29 mouse cellular contexts compared by ENCODE assay signal in genomic region chr15:9114131-9114530, GRCm38 (mm10). TPM values are rescaled to one million over a fixed set of nuclear protein-coding genes. Genes with fewer than 3 reads are reported as not detected.
DNase-seq lines count a peak whose midpoint lies in the region; ATAC-seq and TF ChIP-seq lines count a peak whose summit lies in the region.
"Had no signal": no experiment of that assay in that cellular context is flagged by ENCODE, and none has a peak within 500 bp of the region (broad histone marks: within the 10 kb centered on the region; RNA-seq: fewer than 3 reads in every experiment).

No protein-coding gene starts in this region.

- no peak for DNase-seq in neural tube, embryonic 10.5 days (ENCODE audit: extremely low spot score, low spot score)
- no peak for DNase-seq in kidney, adult 8-10 months
- DNase-seq in kidney, adult 18-20 months = no peak
- no peak for DNase-seq in limb, embryonic 10.5 days (ENCODE audit: low spot score)
- DNase-seq: adrenal gland, postnatal 25 days; cerebellum, adult 2 months; cerebellum, postnatal 14 days; gastrocnemius, adult 2 months; gastrocnemius, postnatal 36 days; heart, postnatal 36 days; kidney, postnatal 10 days; layer of hippocampus, postnatal 36 days; lung, adult 2 months; lung, postnatal 14 days; right cerebral cortex, adult 18-20 months; spleen, adult 18-20 months had no signal

- H3K4me2 ChIP-seq in neural tube, embryonic 14.5 days (ENCODE audit: low read depth, low read length) = no peak overlapping the region
- no peak overlapping the region for H3K4me2 ChIP-seq in intestine, postnatal 0 days (replicated peaks; ENCODE audit: low read depth)
- no peak overlapping the region for H3K4me2 ChIP-seq in liver, embryonic 15.5 days
- H3K4me2 ChIP-seq: heart, embryonic 15.5 days; hindbrain, embryonic 12.5 days; limb, embryonic 12.5 days; midbrain, embryonic 15.5 days had no signal

- H3K9me3 ChIP-seq in neural tube, embryonic 14.5 days (ENCODE audit: control insufficient read depth, low read length) = no peaks in the 10 kb centered on the region
- no peaks in the 10 kb centered on the region for H3K9me3 ChIP-seq in intestine, postnatal 0 days (ENCODE audit: control insufficient read depth)
- H3K9me3 ChIP-seq in liver, embryonic 15.5 days (replicated peaks) = no peaks in the 10 kb centered on the region
- H3K9me3 ChIP-seq in limb, embryonic 10.5 days (replicated peaks) = no peaks in the 10 kb centered on the region
- H3K9me3 ChIP-seq: heart, embryonic 10.5 days; heart, embryonic 15.5 days; hindbrain, embryonic 12.5 days; limb, embryonic 12.5 days; midbrain, embryonic 10.5 days; midbrain, embryonic 15.5 days had no signal

- WGBS in neural tube, embryonic 14.5 days = 88% methylated on average over 4 of the region's 4 CpGs
- WGBS in intestine, postnatal 0 days = 47% methylated on average over 4 of the region's 4 CpGs
- 86% methylated on average over 4 of the region's 4 CpGs for WGBS in liver, embryonic 15.5 days (ENCODE audit: insufficient replicate concordance)
- WGBS in limb, embryonic 10.5 days = 89% methylated on average over 4 of the region's 4 CpGs

- 0 out of 2 replicates have a peak, but pooled peaks have one; percentile 14 for ATAC-seq in neural tube, embryonic 14.5 days (ENCODE audit: low read depth)
- 0 out of 2 replicates have a peak, but pooled peaks have one; percentile 21 for ATAC-seq in intestine, postnatal 0 days
- peak; percentile 72 for ATAC-seq in liver, embryonic 15.5 days (ENCODE audit: insufficient read depth)
- ATAC-seq: CD4-positive, CD25-positive, alpha-beta regulatory T cell, adult 4 months; forebrain, embryonic 16.5 days; hindbrain, postnatal 0 days; midbrain, embryonic 15.5 days had no signal

- H3K9ac ChIP-seq in neural tube, embryonic 14.5 days (replicated peaks; ENCODE audit: low read depth, low read length) = no peak overlapping the region
- no peak overlapping the region for H3K9ac ChIP-seq in intestine, postnatal 0 days (ENCODE audit: low read depth, low read length)
- no peak overlapping the region for H3K9ac ChIP-seq in liver, embryonic 15.5 days
- H3K9ac ChIP-seq: heart, embryonic 15.5 days; hindbrain, embryonic 12.5 days; limb, embryonic 12.5 days; midbrain, embryonic 15.5 days had no signal

- H3K4me3 ChIP-seq in neural tube, embryonic 14.5 days (ENCODE audit: low read depth, low read length) = no peak overlapping the region
- no peak overlapping the region for H3K4me3 ChIP-seq in intestine, postnatal 0 days (ENCODE audit: low read depth, low read length)
- no peak overlapping the region for H3K4me3 ChIP-seq in liver, embryonic 15.5 days (replicated peaks)
- H3K4me3 ChIP-seq in limb, embryonic 10.5 days = no peak overlapping the region
- H3K4me3 ChIP-seq: erythroblast, embryonic 14.5 days; gastrocnemius, adult 2 months; heart, embryonic 10.5 days; heart, embryonic 15.5 days; hindbrain, embryonic 12.5 days; limb, embryonic 12.5 days; midbrain, embryonic 10.5 days; midbrain, embryonic 15.5 days had no signal

- no peak for TF ChIP-seq CTCF in intestine, postnatal 0 days (IDR thresholded peaks at IDR 0.05; ENCODE audit: low read depth)

- peaks cover 35% of the 10 kb centered on the region for H3K36me3 ChIP-seq in neural tube, embryonic 14.5 days (ENCODE audit: control insufficient read depth, insufficient read depth, low read length)
- peaks cover 45% of the 10 kb centered on the region for H3K36me3 ChIP-seq in intestine, postnatal 0 days (ENCODE audit: control insufficient read depth, insufficient read depth)
- H3K36me3 ChIP-seq in liver, embryonic 15.5 days (replicated peaks) = peaks cover 91% of the 10 kb centered on the region
- peaks cover 92% of the 10 kb centered on the region for H3K36me3 ChIP-seq in limb, embryonic 10.5 days

- no peak overlapping the region for H3K27ac ChIP-seq in neural tube, embryonic 14.5 days (ENCODE audit: low read depth, low read length)
- no peak overlapping the region for H3K27ac ChIP-seq in intestine, postnatal 0 days (ENCODE audit: low read depth, low read length)
- peak overlapping the region; percentile 62 for H3K27ac ChIP-seq in liver, embryonic 15.5 days (replicated peaks)
- H3K27ac ChIP-seq in limb, embryonic 10.5 days = no peak overlapping the region
- H3K27ac ChIP-seq: gastrocnemius, adult 2 months; heart, embryonic 10.5 days; heart, embryonic 15.5 days; hindbrain, embryonic 12.5 days; hindbrain, postnatal 0 days; limb, embryonic 12.5 days; midbrain, embryonic 10.5 days; midbrain, embryonic 15.5 days had no signal

- no peaks in the 10 kb centered on the region for H3K27me3 ChIP-seq in neural tube, embryonic 14.5 days (ENCODE audit: control insufficient read depth, insufficient read depth, low read length)
- no peaks in the 10 kb centered on the region for H3K27me3 ChIP-seq in intestine, postnatal 0 days (replicated peaks; ENCODE audit: control insufficient read depth, insufficient read depth, low read length)
- no peaks in the 10 kb centered on the region for H3K27me3 ChIP-seq in liver, embryonic 15.5 days
- no peaks in the 10 kb centered on the region for H3K27me3 ChIP-seq in limb, embryonic 10.5 days (ENCODE audit: low read depth, poor library complexity, severe bottlenecking)
- H3K27me3 ChIP-seq: heart, embryonic 15.5 days; hindbrain, embryonic 12.5 days; limb, embryonic 12.5 days; midbrain, embryonic 15.5 days had no signal

- H3K4me1 ChIP-seq in neural tube, embryonic 14.5 days (ENCODE audit: control insufficient read depth, insufficient read depth, low read length) = no peaks in the 10 kb centered on the region
- no peaks in the 10 kb centered on the region for H3K4me1 ChIP-seq in intestine, postnatal 0 days (replicated peaks; ENCODE audit: control insufficient read depth, insufficient read depth, low read length)
- H3K4me1 ChIP-seq in liver, embryonic 15.5 days (replicated peaks) = peaks cover 10% of the 10 kb centered on the region; the same call in 1 of the 2 replicates
- H3K4me1 ChIP-seq in limb, embryonic 10.5 days = no peaks in the 10 kb centered on the region
- H3K4me1 ChIP-seq: heart, embryonic 10.5 days; hindbrain, embryonic 12.5 days; limb, embryonic 12.5 days; midbrain, embryonic 10.5 days; midbrain, embryonic 15.5 days had no signal

RNA-seq across cellular contexts. Expression of gene Lmbrd2, which starts 26.2 kb away (rescaled TPM):
- polyA plus RNA-seq in neural tube, embryonic 14.5 days (2014; fragmentation: Nextera tagmentation; extraction: Ambion mirVana) = 6.8 and 14.8 TPM in 2 replicates
- polyA plus RNA-seq in intestine, postnatal 0 days (2015; fragmentation: Nextera tagmentation; extraction: Ambion mirVana) = 5.0 and 5.8 TPM in 2 replicates
- 1.4 and 1.8 TPM in 2 replicates for polyA plus RNA-seq in liver, embryonic 15.5 days (2015; fragmentation: Nextera tagmentation; extraction: Ambion mirVana)
- 1.3 and 2.0 TPM in 2 replicates for polyA plus RNA-seq in limb, embryonic 10.5 days (2016; fragmentation: Nextera tagmentation; extraction: Ambion mirVana)

RNA-seq across cellular contexts. Expression of gene Skp2, which starts 41.1 kb away (rescaled TPM):
- 14.2 and 19.8 TPM in 2 replicates for polyA plus RNA-seq in neural tube, embryonic 14.5 days (2014; fragmentation: Nextera tagmentation; extraction: Ambion mirVana)
- 13.9 and 14.7 TPM in 2 replicates for polyA plus RNA-seq in intestine, postnatal 0 days (2015; fragmentation: Nextera tagmentation; extraction: Ambion mirVana)
- 19.5 and 20.6 TPM in 2 replicates for polyA plus RNA-seq in liver, embryonic 15.5 days (2015; fragmentation: Nextera tagmentation; extraction: Ambion mirVana)
- 128 and 138 TPM in 2 replicates for polyA plus RNA-seq in limb, embryonic 10.5 days (2016; fragmentation: Nextera tagmentation; extraction: Ambion mirVana)

RNA-seq across cellular contexts. Expression of gene Nadk2, which starts 43.1 kb away (rescaled TPM):
- 37.6 and 37.7 TPM in 2 replicates for polyA plus RNA-seq in neural tube, embryonic 14.5 days (2014; fragmentation: Nextera tagmentation; extraction: Ambion mirVana)
- 37.3 and 38.8 TPM in 2 replicates for polyA plus RNA-seq in intestine, postnatal 0 days (2015; fragmentation: Nextera tagmentation; extraction: Ambion mirVana)
- polyA plus RNA-seq in liver, embryonic 15.5 days (2015; fragmentation: Nextera tagmentation; extraction: Ambion mirVana) = 97.8 and 101 TPM in 2 replicates
- polyA plus RNA-seq in limb, embryonic 10.5 days (2016; fragmentation: Nextera tagmentation; extraction: Ambion mirVana) = 29.2 and 30.8 TPM in 2 replicates

Comparison
In these comparisons a context has a peak if more than half of its experiments do, and no peak if none do; other contexts are left out.
1. ATAC-seq: peak in every context shown above with its lines; median percentile 72 in liver, embryonic 15.5 days; 21 in intestine, postnatal 0 days; 14 in neural tube, embryonic 14.5 days.